Mouse (Mus musculus) liver, adult 2 months (tissue): ENCODE results near the gene Thap3. TPM values are rescaled to one million over a fixed set of nuclear protein-coding genes. Genes with fewer than 3 reads are reported as not detected.

Source experiments
- DNase-seq: peaks from one replicate; pipeline ENCODE4 v3.0.0-alpha.2; 2011; ENCODE audit warnings: low read depth, low spot score; ENCODE audit errors: extremely low read depth
- H3K27ac ChIP-seq: fragments of 200-500 bp; replicated peaks from 2 replicates; pipeline ENCODE4 v1.5.1; 2012; ENCODE audit warnings: low read depth, mild to moderate bottlenecking, control low read depth, inconsistent platforms, low read length; ENCODE audit not compliant: insufficient read depth
- H3K27me3 ChIP-seq: fragments of 200-500 bp; 2 replicates; pipeline ENCODE4 v1.6.1; 2012; ENCODE audit warnings: mild to moderate bottlenecking, moderate library complexity, low read length, inconsistent platforms; ENCODE audit not compliant: control insufficient read depth, insufficient read depth
- H3K36me3 ChIP-seq: fragments of 200-500 bp; 2 replicates; pipeline ENCODE4 v1.6.1; 2012; ENCODE audit warnings: low read length, inconsistent platforms; ENCODE audit not compliant: control insufficient read depth, insufficient read depth
- H3K4me1 ChIP-seq: fragments of 200-500 bp; 2 replicates; pipeline ENCODE4 v1.6.1; 2011; ENCODE audit warnings: low read length; ENCODE audit not compliant: control insufficient read depth, insufficient read depth
- H3K4me3 ChIP-seq: fragments of 200-500 bp; 2 replicates; pipeline ENCODE4 v1.5.1; 2011; ENCODE audit warnings: low read depth, mild to moderate bottlenecking, control low read depth, low read length, moderate library complexity; ENCODE audit not compliant: insufficient read depth
- H3K79me2 ChIP-seq: fragments of 200-500 bp; 2 replicates; pipeline ENCODE4 v1.6.1; 2012; ENCODE audit warnings: inconsistent platforms, mild to moderate bottlenecking, low read length, moderate library complexity; ENCODE audit not compliant: control insufficient read depth, insufficient read depth
- H3K9ac ChIP-seq: fragments of 200-500 bp; 2 replicates; pipeline ENCODE4 v1.6.1; 2012; ENCODE audit warnings: low read depth, mild to moderate bottlenecking, control low read depth, inconsistent platforms, low read length
- CTCF ChIP-seq: fragments of 200-500 bp; IDR thresholded peaks from 2 replicates; pipeline ENCODE4 v1.5.1; 2011; ENCODE audit warnings: low read depth, low read length, control low read depth
- POLR2A ChIP-seq: fragments of 200-500 bp; IDR thresholded peaks from 2 replicates; pipeline ENCODE4 v1.6.1; 2011; ENCODE audit warnings: low read length, control low read depth; ENCODE audit not compliant: insufficient read depth; ENCODE audit errors: extremely low read depth
- WGBS: fragments of 180-500 bp; shearing (Covaris S2); methylation state at CpG from one replicate; pipeline ENCODE4 v1.1.7; 2018; 5-methylcytosine and 5-hydroxymethylcytosine counted together
- polyA plus RNA-seq: library from polyadenylated mRNA; depleted of rRNA; stranded (reverse); fragments of >200 nt; gene quantifications from 2 replicates; pipeline ENCODE4 v1.2.3, GENCODE M21; 2012
- total RNA-seq: library from RNA; depleted of rRNA; stranded (reverse); fragments of >200 nt; gene quantifications from 2 replicates; pipeline ENCODE4 v1.2.3, GENCODE M21; 2014

The Thap3 gene
- total and polyA plus RNA-seq, 2 experiments, result 7.9 to 24.1 TPM

GRCm38 (mm10) chr4:152000906-152001305 lies 12.1 kb upstream of the Thap3 start:
- H3K79me2 ChIP-seq, result 0 out of 2 replicates have a peak, but pooled peaks cover under 1% of the 10 kb centered on the region
- no peak overlapping the region for H3K27ac ChIP-seq
- DNase-seq, result no peak
- no peak overlapping the region for H3K4me3 ChIP-seq
- no peak for TF ChIP-seq CTCF
- no peak for TF ChIP-seq POLR2A
- H3K4me1 ChIP-seq, result no peaks in the 10 kb centered on the region
- H3K9ac ChIP-seq, result no peak overlapping the region
- no peaks in the 10 kb centered on the region for H3K27me3 ChIP-seq
- no peaks in the 10 kb centered on the region for H3K36me3 ChIP-seq
- WGBS, result 58% methylated on average over 4 of the region's 4 CpGs

DNA sequence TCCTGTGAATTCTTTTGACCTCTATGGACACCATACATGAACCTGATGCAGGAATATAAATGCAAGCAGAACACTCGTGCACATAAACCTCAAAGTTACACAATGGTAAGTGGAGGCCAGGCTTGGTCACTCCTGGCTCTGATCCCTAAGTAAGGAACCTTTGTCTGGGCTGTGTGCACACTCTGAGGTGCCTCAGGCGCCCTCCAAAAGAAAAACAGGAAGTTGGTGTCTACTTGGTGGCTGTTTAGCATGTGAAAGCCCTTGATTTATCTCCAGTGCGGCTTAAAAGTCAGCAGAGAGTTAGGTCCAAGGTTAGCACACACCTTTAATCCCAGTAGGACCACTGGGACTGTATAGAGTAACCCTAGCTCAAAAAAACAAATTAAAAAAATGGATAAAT lies 10.7 kb upstream of the Thap3 start:
- no peaks in the 10 kb centered on the region for H3K36me3 ChIP-seq
- H3K4me1 ChIP-seq, result no peaks in the 10 kb centered on the region
- H3K79me2 ChIP-seq, result 0 out of 2 replicates have a peak, but pooled peaks cover 7% of the 10 kb centered on the region
- H3K27me3 ChIP-seq, result no peaks in the 10 kb centered on the region
- TF ChIP-seq POLR2A, result no peak
- no peak for TF ChIP-seq CTCF
- H3K4me3 ChIP-seq, result no peak overlapping the region
- no peak for DNase-seq
- H3K27ac ChIP-seq, result no peak overlapping the region
- WGBS, result 78% methylated on average over 3 of the region's 3 CpGs
- no peak overlapping the region for H3K9ac ChIP-seq

- Histone ChIP-seq H3K27ac (no peak overlapping the region), H3K4me1 (no peaks in the 10 kb centered on the region), H3K27me3 (no peaks in the 10 kb centered on the region), H3K79me2 (0 out of 2 replicates have a peak, but pooled peaks cover 7% of the 10 kb centered on the region), H3K9ac (no peak overlapping the region), H3K4me3 (no peak overlapping the region), H3K36me3 (no peaks in the 10 kb centered on the region)
- DNase-seq, result no peak
- 28% methylated on average over 3 of the region's 3 CpGs for WGBS
- TF ChIP-seq POLR2A (no peak), CTCF (no peak)
Observed at GRCm38 (mm10) chr4:151997701-151998100, 8.9 kb upstream of the Thap3 start.

GRCm38 (mm10) chr4:151996951-151997222 lies 8.1 kb upstream of the Thap3 start:
- DNase-seq, result no peak
- Histone ChIP-seq H3K27ac (peak overlapping the region; percentile 81), H3K27me3 (no peaks in the 10 kb centered on the region), H3K36me3 (no peaks in the 10 kb centered on the region), H3K4me1 (no peaks in the 10 kb centered on the region), H3K9ac (peak overlapping the region; percentile 87), H3K4me3 (peak overlapping the region; percentile 87), H3K79me2 (0 out of 2 replicates have a peak, but pooled peaks cover 7% of the 10 kb centered on the region)
- under 1% methylated on average over 13 of the region's 13 CpGs for WGBS
- TF ChIP-seq CTCF (no peak), POLR2A (no peak)

GRCm38 (mm10) chr4:151996173-151996950 lies 7.6 kb upstream of the Thap3 start, which contains the start of gene Phf13:
Gene Phf13 (minus strand): TSS chr4:151996258.
- Histone ChIP-seq H3K79me2 (0 out of 2 replicates have a peak, but pooled peaks cover 7% of the 10 kb centered on the region), H3K4me3 (peak within 1 kb of the TSS; percentile 93), H3K9ac (peak within 1 kb of the TSS; percentile 91), H3K27me3 (no peaks in the 10 kb centered on the region), H3K27ac (peak within 1 kb of the TSS; percentile 81), H3K36me3 (no peaks in the 10 kb centered on the region; the same call in 1 of the 2 replicates), H3K4me1 (no peaks in the 10 kb centered on the region)
- WGBS, result under 1% methylated on average over 93 of the region's 94 CpGs
- peak; percentile 95 for DNase-seq
- no peak for TF ChIP-seq CTCF
- peak; percentile 71; the same call in 1 of the 2 replicates for TF ChIP-seq POLR2A
